Mouse (Mus musculus): ENCODE measurements around the gene St3gal3.
A peak's percentile ranks its signal among the peaks of the same experiment; 100 is the strongest.

St3gal3 gene

DNA sequence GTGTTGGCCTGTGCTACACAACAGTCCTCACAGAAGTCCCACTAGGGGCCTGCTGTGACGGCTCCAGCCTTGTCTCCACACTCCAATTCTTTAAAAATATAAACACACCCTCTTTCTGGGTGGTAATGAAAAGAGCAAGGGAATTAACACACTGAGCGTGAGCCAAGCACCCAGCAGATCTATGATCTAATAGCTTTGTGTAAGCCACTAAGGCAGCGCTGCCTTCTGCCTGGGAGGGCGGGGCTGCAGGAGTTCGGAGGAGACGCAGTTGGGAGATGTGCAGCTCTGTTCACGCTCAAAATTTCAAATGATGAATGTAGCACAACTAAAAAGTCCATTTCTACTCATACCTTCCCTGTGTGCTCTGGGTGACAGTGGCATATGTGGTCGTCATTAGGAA, 115.1 kb downstream of the St3gal3 start:
- DNase-seq (ENCODE audit: low read depth) = no peak

DNA sequence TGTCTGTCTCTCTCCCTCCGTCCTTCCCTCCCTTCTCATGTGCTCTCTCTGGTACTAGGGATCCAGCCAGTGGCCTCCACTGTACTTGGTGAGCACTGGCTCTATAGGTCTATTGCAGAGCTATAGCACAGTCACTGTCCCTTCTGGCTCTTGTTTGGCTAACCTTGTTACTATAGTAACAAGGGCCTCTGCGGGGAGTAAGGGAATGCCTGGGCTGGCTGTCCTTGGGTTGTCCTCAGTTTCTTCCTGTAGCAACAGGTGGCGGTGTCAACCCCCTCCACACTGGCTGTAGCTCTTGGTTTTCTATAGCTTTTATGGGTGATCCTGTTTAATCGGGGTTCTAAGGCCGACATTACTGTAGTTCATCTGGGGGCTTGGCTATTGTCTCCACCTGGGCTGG, 115.5 kb downstream of the St3gal3 start:
- DNase-seq (ENCODE audit: low read depth) = no peak

DNA sequence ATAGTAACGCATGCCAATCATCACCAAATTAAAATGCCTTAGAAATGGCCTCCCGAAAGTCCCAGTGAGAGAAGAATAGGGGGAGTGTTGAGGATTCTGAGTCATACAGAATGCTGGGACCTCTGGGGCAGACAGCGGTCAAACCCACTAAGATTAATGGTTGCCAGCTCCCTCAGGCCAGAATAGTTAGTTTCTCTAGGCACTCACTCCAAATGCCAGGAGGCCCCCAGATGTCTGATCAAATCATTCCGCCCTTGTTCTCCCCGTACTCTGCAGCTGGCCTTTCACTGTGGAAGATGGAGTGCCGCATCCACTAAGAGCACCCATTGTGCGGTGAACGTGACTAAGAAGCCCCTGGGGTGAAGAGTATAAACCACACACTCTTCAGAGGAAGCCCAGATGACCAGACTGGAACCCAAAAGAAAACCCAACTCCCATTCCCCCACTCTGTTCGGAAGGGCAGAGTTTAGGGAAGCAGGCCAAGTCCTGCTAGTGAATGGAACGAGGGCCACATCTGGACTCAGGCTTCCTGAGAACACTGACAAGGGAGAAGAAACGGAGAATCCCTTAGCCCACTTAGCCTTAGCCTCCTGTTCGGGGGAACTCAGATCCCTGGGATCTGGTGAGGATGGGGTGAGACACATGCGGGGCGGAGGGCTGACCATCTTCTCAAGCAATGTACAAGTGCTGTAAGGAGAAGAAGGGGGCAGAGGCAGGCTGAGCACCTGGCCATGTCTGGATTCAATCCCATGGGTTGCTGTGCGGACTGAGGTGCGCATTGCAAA, 117.5 kb downstream of the St3gal3 start:
- peak; percentile 97 for DNase-seq (ENCODE audit: low read depth)

GRCm38 (mm10) chr4:118016323-118016911, 118.3 kb downstream of the St3gal3 start:
- DNase-seq (ENCODE audit: low read depth) = peak; percentile 79

DNA sequence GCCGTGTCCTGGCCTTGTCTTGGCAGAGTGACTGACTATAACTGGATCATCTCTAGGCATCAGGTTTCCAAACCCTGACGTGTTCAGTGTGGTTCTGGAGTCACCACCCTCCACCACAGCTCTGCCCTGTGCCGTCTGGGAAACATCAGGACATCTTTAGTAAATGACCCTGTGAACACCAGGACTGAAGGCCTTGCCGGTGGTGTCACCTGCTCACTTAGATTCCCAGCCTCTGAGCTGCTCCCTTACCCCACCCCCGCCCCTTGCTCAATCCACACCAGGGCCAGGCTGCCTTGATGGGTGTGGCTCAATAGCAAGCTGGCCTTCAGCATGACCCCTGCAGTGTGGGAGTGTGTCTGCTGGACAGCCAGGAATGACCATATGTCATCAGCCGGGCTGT, 119.1 kb downstream of the St3gal3 start:
- peak; percentile 81 for DNase-seq (ENCODE audit: low read depth)

DNA sequence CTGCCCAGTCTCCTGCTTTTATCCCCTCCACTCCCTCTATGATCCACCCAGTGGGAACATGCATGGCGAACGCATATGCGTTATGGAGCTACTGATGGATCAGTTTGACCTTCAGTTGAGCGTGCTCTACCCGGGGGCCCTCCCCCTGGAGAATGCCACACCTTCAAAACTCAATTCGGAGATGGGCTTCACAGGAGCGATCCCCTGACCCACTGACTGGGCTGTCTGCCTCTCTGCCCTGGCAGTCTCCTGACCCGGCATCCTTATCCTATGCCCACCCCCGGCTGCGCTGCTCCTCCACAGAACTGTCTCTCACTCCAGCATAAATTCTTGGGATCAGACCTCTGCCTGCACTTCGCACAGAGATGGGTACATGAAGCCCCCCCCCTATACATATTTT, 119.6 kb downstream of the St3gal3 start:
- no peak for DNase-seq (ENCODE audit: low read depth)

DNA sequence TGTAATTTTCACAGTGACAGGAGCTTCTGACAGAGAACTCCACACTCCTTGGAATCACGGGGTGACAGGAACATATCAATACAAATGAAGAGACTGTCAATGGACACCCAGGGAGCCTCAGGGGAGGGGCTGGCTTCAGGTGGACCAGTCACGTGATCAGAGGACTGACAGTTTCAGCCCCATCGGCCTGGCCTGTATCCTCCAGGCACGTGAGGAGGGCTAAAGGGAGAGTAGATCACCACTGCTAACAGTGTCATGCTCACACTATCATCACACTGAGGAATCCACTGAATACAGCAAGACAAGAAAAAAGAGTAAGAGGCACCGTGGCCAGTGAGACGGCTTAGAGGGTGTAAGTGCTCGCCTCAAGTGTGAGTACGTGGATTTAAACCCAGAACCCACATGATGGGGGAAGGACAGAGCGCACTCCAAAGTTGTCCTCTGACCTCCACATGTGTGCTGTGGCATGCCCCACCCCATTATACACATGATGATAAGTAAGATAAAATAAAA, 124.0 kb downstream of the St3gal3 start:
- DNase-seq (ENCODE audit: low read depth) = no peak

DNA sequence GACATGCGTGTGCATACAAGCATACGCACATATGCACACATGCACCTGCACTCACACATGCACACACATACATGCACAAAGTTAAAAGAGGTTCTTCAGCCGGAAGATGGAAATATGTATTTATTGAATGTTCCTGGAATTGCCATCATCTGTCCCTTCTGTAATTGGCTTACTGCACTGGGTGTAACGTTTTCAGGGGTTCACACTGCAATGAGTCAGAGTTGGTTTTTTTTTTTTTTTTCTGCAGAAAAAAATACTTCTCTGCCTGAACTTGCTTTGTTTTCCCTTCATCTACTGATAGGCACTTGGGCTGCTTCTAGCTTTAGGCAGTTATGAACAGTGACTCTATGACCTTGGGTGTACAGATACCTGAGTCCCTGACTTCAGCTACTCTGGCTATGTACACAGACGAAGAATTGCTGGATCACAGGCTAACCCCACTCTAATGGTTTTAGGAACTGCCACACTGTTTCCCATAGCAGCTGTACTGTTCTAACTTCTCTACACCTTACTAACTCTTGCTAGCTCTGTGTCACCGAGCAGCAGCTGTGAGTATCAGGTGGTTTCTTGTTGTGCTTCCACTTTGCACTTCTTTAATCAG, 126.2 kb downstream of the St3gal3 start:
- peak; percentile 52 for DNase-seq (ENCODE audit: low read depth)

DNA sequence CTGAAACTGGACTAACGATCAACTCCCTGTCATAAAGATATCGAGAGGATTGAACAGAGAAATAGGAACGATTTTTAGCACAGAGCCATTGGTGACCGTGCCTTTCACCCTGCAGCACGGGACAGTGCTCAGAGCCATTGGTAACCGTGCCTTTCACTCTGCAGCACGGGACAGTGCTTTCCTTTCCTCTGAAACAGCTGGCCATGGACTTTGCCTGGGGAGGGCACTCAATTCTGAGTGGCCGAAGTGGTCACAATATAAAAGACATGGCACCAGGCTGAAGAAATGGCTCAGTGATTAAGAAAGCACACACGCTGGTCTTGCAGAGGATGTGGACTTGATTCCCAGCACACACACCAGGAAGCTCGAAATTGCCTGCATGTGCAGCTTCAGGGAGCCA, 133.4 kb downstream of the St3gal3 start:
- DNase-seq (ENCODE audit: low read depth) = no peak

DNA sequence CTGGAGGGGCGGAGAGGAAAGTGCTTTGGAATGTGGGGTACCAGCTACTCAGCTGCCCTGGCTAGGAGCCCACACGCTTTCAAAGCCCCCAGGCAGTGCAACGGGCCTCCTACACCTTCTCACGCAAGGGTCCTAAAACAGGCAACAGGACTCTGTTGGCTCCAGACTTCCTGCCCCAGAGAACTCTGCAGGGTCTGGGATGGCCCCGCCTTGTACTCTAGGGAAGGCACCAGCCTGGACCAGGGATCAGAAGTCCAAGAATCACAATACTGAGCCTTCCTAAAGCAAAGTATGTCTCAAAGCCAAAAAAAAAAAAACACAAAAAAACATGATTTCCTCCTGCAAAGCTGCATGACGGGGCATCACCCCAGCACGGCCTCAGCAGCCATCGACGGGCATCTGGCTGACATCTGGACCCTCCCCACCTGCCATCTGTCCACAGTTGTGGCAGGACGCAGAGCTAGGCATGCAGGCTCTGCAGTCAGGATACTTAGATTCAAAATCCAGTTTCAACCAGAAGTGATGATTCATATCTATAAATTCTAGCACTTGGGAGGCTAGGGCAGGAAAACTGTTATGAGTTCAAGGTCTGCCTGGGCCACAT, 134.0 kb downstream of the St3gal3 start:
- DNase-seq (ENCODE audit: low read depth) = peak; percentile 55

- peak; percentile 61 for DNase-seq (ENCODE audit: low read depth)
Measured at GRCm38 (mm10) chr4:117999951-118000350, 134.8 kb downstream of the St3gal3 start.

GRCm38 (mm10) chr4:117997381-117998269, 137.1 kb downstream of the St3gal3 start:
- DNase-seq (ENCODE audit: low read depth) = peak; percentile 97

DNA sequence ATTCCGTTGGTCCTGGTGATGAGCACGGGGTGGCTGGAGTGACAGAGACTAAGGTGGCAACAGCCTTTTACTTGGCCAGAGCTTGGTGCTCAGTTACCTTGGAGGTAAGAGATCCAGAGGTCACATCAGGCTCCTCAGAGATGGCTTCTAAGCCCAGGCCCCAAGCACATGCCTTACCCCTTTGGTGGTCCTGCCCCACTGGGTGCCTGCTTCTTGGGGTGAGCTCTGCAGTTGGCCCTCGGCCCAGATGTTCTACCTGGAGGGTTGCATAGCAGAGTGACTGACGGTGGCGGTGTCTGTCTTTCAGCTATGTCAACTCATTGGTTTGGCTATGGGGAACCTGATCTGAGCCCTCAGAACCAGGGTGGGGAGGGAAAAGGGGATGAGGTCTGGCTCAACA, 138.0 kb downstream of the St3gal3 start:
- DNase-seq (ENCODE audit: low read depth) = no peak

DNA sequence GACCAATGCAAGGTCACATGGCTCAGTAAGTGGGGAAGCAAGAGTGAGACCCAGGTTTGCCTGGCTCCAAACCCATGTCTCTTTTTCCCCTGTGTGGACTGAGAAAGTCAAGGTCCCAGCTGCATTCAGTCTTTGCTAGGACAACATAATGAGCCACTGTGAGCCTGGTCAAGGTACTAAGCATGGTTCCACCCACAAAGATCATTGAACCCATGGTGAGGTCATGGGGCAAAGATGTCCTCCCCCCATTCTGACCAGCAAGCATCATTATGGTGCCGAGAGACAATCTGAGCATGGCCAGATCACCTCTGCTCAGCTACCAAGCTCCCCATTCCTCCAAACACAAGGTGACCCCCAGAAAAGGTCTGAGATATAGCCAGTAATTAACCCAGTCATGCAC, 139.3 kb downstream of the St3gal3 start:
- DNase-seq (ENCODE audit: low read depth) = no peak

- DNase-seq (ENCODE audit: low read depth) = peak; percentile 39
Measured at GRCm38 (mm10) chr4:117993421-117993820, 141.3 kb downstream of the St3gal3 start.

DNA sequence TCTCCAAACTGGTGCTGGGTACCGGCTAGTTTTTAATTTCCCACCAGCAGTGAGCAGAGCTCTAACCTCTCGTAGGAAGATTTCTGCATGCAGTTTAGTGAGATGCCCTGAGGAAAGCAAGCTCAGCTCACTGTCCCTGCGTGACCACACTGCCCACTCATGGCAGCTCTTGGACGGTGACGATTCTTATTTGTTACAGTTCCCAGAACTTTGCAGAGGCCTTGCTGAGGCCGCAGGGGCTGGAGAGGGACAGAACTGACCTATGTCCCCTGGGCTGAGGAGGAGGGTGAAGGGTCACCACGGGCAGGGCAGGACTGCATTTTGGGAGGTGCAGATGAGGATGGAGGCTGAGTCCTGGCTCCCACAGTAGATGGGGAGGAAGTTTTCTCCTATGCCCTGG, 141.8 kb downstream of the St3gal3 start:
- no peak for DNase-seq (ENCODE audit: low read depth)

- no peak for DNase-seq (ENCODE audit: low read depth)
Measured at GRCm38 (mm10) chr4:117992036-117992435, 142.7 kb downstream of the St3gal3 start.

- no peak for DNase-seq (ENCODE audit: low read depth)
Measured at GRCm38 (mm10) chr4:117991055-117991627, 143.6 kb downstream of the St3gal3 start.

DNA sequence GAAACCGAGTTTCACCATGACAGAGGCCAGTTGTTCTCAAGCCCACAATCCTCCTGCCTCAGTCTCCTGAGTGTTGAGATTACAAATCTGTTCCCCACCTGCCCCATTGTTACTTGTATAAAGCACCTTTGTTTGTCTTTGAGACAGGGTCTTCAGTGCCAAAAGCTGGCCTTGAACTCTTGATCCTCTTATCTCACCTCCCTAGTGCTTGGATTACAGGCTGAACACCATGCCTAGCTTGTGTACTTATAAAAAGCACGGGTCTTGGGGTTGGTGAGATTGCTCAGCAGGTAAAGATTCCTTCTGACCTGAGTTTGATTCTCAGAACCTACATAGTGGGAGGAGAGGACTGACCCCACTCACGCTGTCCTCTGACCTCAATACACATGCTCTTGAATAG, 144.1 kb downstream of the St3gal3 start:
- no peak for DNase-seq (ENCODE audit: low read depth)

DNA sequence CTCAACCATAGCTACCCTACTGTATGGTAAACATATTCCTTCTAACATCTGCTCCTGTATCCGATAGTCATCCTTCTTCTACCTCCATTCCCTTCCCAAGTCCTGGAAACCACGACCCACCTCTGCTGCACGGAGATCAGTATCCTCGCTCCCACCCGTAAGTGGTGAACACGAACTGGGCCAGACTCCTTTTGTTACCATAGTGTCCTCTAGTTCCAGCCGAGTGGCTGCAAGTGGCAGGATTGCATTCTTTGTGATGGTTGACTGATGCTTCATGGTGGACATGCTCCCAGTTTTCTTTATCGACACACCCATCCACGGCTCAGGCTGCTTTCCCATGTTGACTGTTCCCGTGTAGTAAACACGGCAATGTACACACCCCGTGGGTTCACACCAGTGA, 144.9 kb downstream of the St3gal3 start:
- DNase-seq (ENCODE audit: low read depth) = no peak

GRCm38 (mm10) chr4:117986766-117987165, 147.9 kb downstream of the St3gal3 start:
- peak; percentile 86 for DNase-seq (ENCODE audit: low read depth)

Data from NIH3T3 (cell line).